Mouse (Mus musculus): Measurements from ENCODE around the gene Rhbdf2.

- TF ChIP-seq ZNF384 (IDR thresholded peaks at IDR 0.05; ENCODE audit: low read depth, low read length) (no peak), CHD2 (IDR thresholded peaks at IDR 0.05; ENCODE audit: low read depth, low read length) (peak; percentile 100), HCFC1 (IDR thresholded peaks at IDR 0.05; ENCODE audit: borderline replicate concordance, insufficient read depth, low read length) (peak; percentile 98)
Measured at GRCm38 (mm10) chr11:116671112-116671844, 44.5 kb upstream of the Rhbdf2 start.

Data from ES-E14 (cell line).